Mouse (Mus musculus) spleen, adult 2 months (tissue): ENCODE measurements around the gene Col6a4. TPM values are rescaled to one million over a fixed set of nuclear protein-coding genes. Genes with fewer than 3 reads are reported as not detected.

ENCODE experiments used
- DNase-seq, 2 experiments: peaks; one replicate each; pipeline versions ENCODE4 v3.0.0 to v3.0.0-alpha.2; 2012 to 2021; ENCODE audit warnings: low spot score in 2 of 2, low read depth in 1 of 2
- H3K27ac ChIP-seq: fragments of 200-500 bp; 2 replicates; pipeline ENCODE4 v1.5.1; 2012; ENCODE audit warnings: low read length, inconsistent platforms; ENCODE audit not compliant: insufficient read depth
- H3K27me3 ChIP-seq: fragments of 200-500 bp; 2 replicates; pipeline ENCODE4 v1.6.1; 2012; ENCODE audit warnings: mild to moderate bottlenecking, moderate library complexity, low read length, inconsistent platforms; ENCODE audit not compliant: control insufficient read depth, insufficient read depth
- H3K36me3 ChIP-seq: fragments of 200-500 bp; 2 replicates; pipeline ENCODE4 v1.6.1; 2012; ENCODE audit warnings: mild to moderate bottlenecking, low read length, inconsistent platforms; ENCODE audit not compliant: control insufficient read depth, insufficient read depth
- H3K4me1 ChIP-seq: fragments of 200-500 bp; 2 replicates; pipeline ENCODE4 v1.6.1; 2011; ENCODE audit warnings: inconsistent platforms; ENCODE audit not compliant: control insufficient read depth, insufficient read depth, insufficient read length
- H3K4me3 ChIP-seq: fragments of 200-500 bp; 2 replicates; pipeline ENCODE4 v1.5.1; 2011; ENCODE audit warnings: mild to moderate bottlenecking, inconsistent platforms; ENCODE audit not compliant: insufficient read depth, insufficient read length; ENCODE audit errors: extremely low read depth
- CTCF ChIP-seq: fragments of 200-500 bp; IDR thresholded peaks from 2 replicates; pipeline ENCODE4 v1.5.1; 2011; ENCODE audit warnings: mild to moderate bottlenecking, inconsistent platforms; ENCODE audit not compliant: insufficient read depth, insufficient read length, insufficient replicate concordance; ENCODE audit errors: extremely low read depth
- POLR2A ChIP-seq: fragments of 200-500 bp; IDR thresholded peaks from 2 replicates; pipeline ENCODE4 v1.6.1; 2011; ENCODE audit warnings: low read depth, low read length, inconsistent platforms
- WGBS: fragments of 180-500 bp; shearing (Covaris S2); methylation state at CpG from one replicate; pipeline ENCODE4 v1.1.7; 2018; 5-methylcytosine and 5-hydroxymethylcytosine counted together
- polyA plus RNA-seq: library from polyadenylated mRNA; depleted of rRNA; stranded (reverse); fragments of >200 nt; gene quantifications from 2 replicates; pipeline ENCODE4 v1.2.3, GENCODE M21; 2012

Col6a4 gene
- polyA plus RNA-seq, 1 experiment, result 4.1 TPM

- no peaks in the 10 kb centered on the region for H3K27me3 ChIP-seq
- TF ChIP-seq POLR2A, result no peak
- TF ChIP-seq CTCF, result no peak
- WGBS, result 15% methylated on average over 4 of the region's 4 CpGs
- peak in 1 of 2 experiments; percentile 3 for DNase-seq
- no peaks in the 10 kb centered on the region for H3K4me1 ChIP-seq
- no peaks in the 10 kb centered on the region for H3K36me3 ChIP-seq
- no peak overlapping the region for H3K27ac ChIP-seq
- no peak overlapping the region for H3K4me3 ChIP-seq
Observed at GRCm38 (mm10) chr9:106038865-106039264, 57.7 kb downstream of the Col6a4 start.

GRCm38 (mm10) chr9:106015666-106016065 lies 80.9 kb downstream of the Col6a4 start:
- TF ChIP-seq POLR2A (no peak), CTCF (no peak)
- H3K27ac ChIP-seq, result no peak overlapping the region
- no peak for DNase-seq
- no peaks in the 10 kb centered on the region for H3K36me3 ChIP-seq
- H3K27me3 ChIP-seq, result no peaks in the 10 kb centered on the region
- H3K4me1 ChIP-seq, result no peaks in the 10 kb centered on the region
- 91% methylated on average over 3 of the region's 3 CpGs for WGBS
- H3K4me3 ChIP-seq, result no peak overlapping the region

GRCm38 (mm10) chr9:106013139-106013538 lies 83.4 kb downstream of the Col6a4 start:
- WGBS, result 90% methylated on average over 11 of the region's 11 CpGs
- Histone ChIP-seq H3K27me3 (no peaks in the 10 kb centered on the region), H3K27ac (no peak overlapping the region), H3K36me3 (no peaks in the 10 kb centered on the region), H3K4me3 (no peak overlapping the region), H3K4me1 (no peaks in the 10 kb centered on the region)
- DNase-seq, result no peak
- TF ChIP-seq CTCF (no peak), POLR2A (no peak)

- Histone ChIP-seq H3K36me3 (no peaks in the 10 kb centered on the region), H3K4me1 (no peaks in the 10 kb centered on the region), H3K4me3 (no peak overlapping the region), H3K27me3 (no peaks in the 10 kb centered on the region), H3K27ac (no peak overlapping the region)
- TF ChIP-seq CTCF (no peak), POLR2A (no peak)
- WGBS, result 69% methylated on average over 11 of the region's 11 CpGs
- DNase-seq, result no peak
Observed at GRCm38 (mm10) chr9:105997955-105998354, 98.6 kb downstream of the Col6a4 start.

- no peaks in the 10 kb centered on the region for H3K4me1 ChIP-seq
- no peaks in the 10 kb centered on the region for H3K36me3 ChIP-seq
- no peaks in the 10 kb centered on the region for H3K27me3 ChIP-seq
- no peak for TF ChIP-seq CTCF
- WGBS, result 83% methylated on average over 6 of the region's 6 CpGs
- no peak overlapping the region for H3K27ac ChIP-seq
- no peak for DNase-seq
- H3K4me3 ChIP-seq, result no peak overlapping the region
Observed at GRCm38 (mm10) chr9:105992425-105992824, 104.2 kb downstream of the Col6a4 start.

GRCm38 (mm10) chr9:105990099-105990498 lies 106.5 kb downstream of the Col6a4 start:
- no peak for DNase-seq
- WGBS, result 82% methylated on average over 6 of the region's 6 CpGs
- H3K4me1 ChIP-seq, result no peaks in the 10 kb centered on the region

GRCm38 (mm10) chr9:105989468-105989867 lies 107.1 kb downstream of the Col6a4 start:
- H3K4me3 ChIP-seq, result no peak overlapping the region
- H3K27me3 ChIP-seq, result no peaks in the 10 kb centered on the region
- 93% methylated on average over 6 of the region's 6 CpGs for WGBS
- no peak for TF ChIP-seq POLR2A
- TF ChIP-seq CTCF, result no peak
- H3K4me1 ChIP-seq, result no peaks in the 10 kb centered on the region
- no peaks in the 10 kb centered on the region for H3K36me3 ChIP-seq
- H3K27ac ChIP-seq, result no peak overlapping the region
- DNase-seq, result no peak

More at GRCm38 (mm10) chr9:105990099-105990498, 106.5 kb downstream of the Col6a4 start:
- no peaks in the 10 kb centered on the region for H3K36me3 ChIP-seq
- no peak for TF ChIP-seq CTCF
- TF ChIP-seq POLR2A, result no peak
- no peak overlapping the region for H3K4me3 ChIP-seq
- no peak overlapping the region for H3K27ac ChIP-seq
- H3K27me3 ChIP-seq, result no peaks in the 10 kb centered on the region
